Mouse (Mus musculus): ENCODE measurements at regions not wholly inside any gene's neighbourhood (a gene's known extent, or its start where the extent isn't known, plus 50 kb on each side); places are given as distances from the start of the nearest gene placed in this dataset.

- no peak for DNase-seq (ENCODE audit: low read depth, low spot score)
These were observed 265.6 kb downstream of the Hivep2 start for GRCm38 (mm10) chr10:14231464-14231863.

GRCm38 (mm10) chr10:14217284-14217683 lies 251.4 kb downstream of the Hivep2 start:
- DNase-seq (ENCODE audit: low read depth, low spot score), result no peak

GRCm38 (mm10) chr10:14216191-14216992 lies 250.5 kb downstream of the Hivep2 start:
- no peak for DNase-seq (ENCODE audit: low read depth, low spot score)

- DNase-seq (ENCODE audit: low read depth, low spot score), result peak; percentile 55
These were observed 249.6 kb downstream of the Hivep2 start for GRCm38 (mm10) chr10:14215512-14215911.

GRCm38 (mm10) chr10:14213536-14213935 lies 247.7 kb downstream of the Hivep2 start:
- DNase-seq (ENCODE audit: low read depth, low spot score), result no peak

GRCm38 (mm10) chr10:14211926-14212325 lies 246.1 kb downstream of the Hivep2 start:
- peak; percentile 55 for DNase-seq (ENCODE audit: low read depth, low spot score)

GRCm38 (mm10) chr10:14211481-14211880 lies 245.6 kb downstream of the Hivep2 start:
- DNase-seq (ENCODE audit: low read depth, low spot score), result no peak

GRCm38 (mm10) chr10:14210445-14210844 lies 244.6 kb downstream of the Hivep2 start:
- DNase-seq (ENCODE audit: low read depth, low spot score), result no peak

- DNase-seq (ENCODE audit: low read depth, low spot score), result no peak
These were observed 244.2 kb downstream of the Hivep2 start for GRCm38 (mm10) chr10:14210045-14210444.

- DNase-seq (ENCODE audit: low read depth, low spot score), result no peak
These were observed 242.3 kb downstream of the Hivep2 start for GRCm38 (mm10) chr10:14208206-14208605.

GRCm38 (mm10) chr10:14207616-14208015 lies 241.7 kb downstream of the Hivep2 start:
- peak; percentile 67 for DNase-seq (ENCODE audit: low read depth, low spot score)

GRCm38 (mm10) chr10:14207051-14207570 lies 241.2 kb downstream of the Hivep2 start:
- no peak for DNase-seq (ENCODE audit: low read depth, low spot score)
